Mouse (Mus musculus): Measurements from ENCODE around the gene Coq10b. TPM values are rescaled to one million over a fixed set of nuclear protein-coding genes. Genes with fewer than 3 reads are reported as not detected.

The Coq10b gene
- 9.1 and 12.3 TPM in 2 replicates for polyA plus RNA-seq (2012; rRNA removed; ENCODE audit: low replicate concordance)

GRCm38 (mm10) chr1:55052355-55052953 lies at the start of gene Coq10b:
Coq10b (plus strand) TSS chr1:55052770.

GRCm38 (mm10) chr1:55027253-55027801 lies 25.2 kb upstream of the Coq10b start, which contains the start of gene Sf3b1:
Sf3b1 (minus strand) TSS chr1:55027481.

GRCm38 (mm10) chr1:55087932-55088610 lies 35.5 kb downstream of the Coq10b start, which contains the start of the genes Hspe1 and Hspd1:
Hspe1 (plus strand) TSS chr1:55088132.
Hspd1 (minus strand) TSS chr1:55088243.

Other genes with a start within 250 kb of the Coq10b start
- gene Ankrd44, start 126.4 kb upstream of the Coq10b start, polyA plus RNA-seq (2012; rRNA removed; ENCODE audit: low replicate concordance): 14.1 and 26.3 TPM in 2 replicates
- gene Sf3b1, start 25.3 kb upstream of the Coq10b start, polyA plus RNA-seq (2012; rRNA removed; ENCODE audit: low replicate concordance): 45.8 and 64.8 TPM in 2 replicates
- gene Hspe1, start 35.4 kb downstream of the Coq10b start, polyA plus RNA-seq (2012; rRNA removed; ENCODE audit: low replicate concordance): 25.7 and 32.0 TPM in 2 replicates
- gene Hspd1, start 35.5 kb downstream of the Coq10b start, polyA plus RNA-seq (2012; rRNA removed; ENCODE audit: low replicate concordance): 44.8 and 46.9 TPM in 2 replicates
- 11.6 and 14.5 TPM in 2 replicates for gene Mob4, start 78.5 kb downstream of the Coq10b start, polyA plus RNA-seq (2012; rRNA removed; ENCODE audit: low replicate concordance)
- gene Rftn2, start 174.0 kb downstream of the Coq10b start, polyA plus RNA-seq (2012; rRNA removed; ENCODE audit: low replicate concordance): 2.8 and 5.7 TPM in 2 replicates
- 1.3 and 2.6 TPM in 2 replicates for gene Mars2, start 184.4 kb downstream of the Coq10b start, polyA plus RNA-seq (2012; rRNA removed; ENCODE audit: low replicate concordance)

Measured in subcutaneous adipose tissue, adult 2 months (tissue).